Mouse (Mus musculus): ENCODE measurements around the gene Apobec2.
A peak's percentile ranks its signal among the peaks of the same experiment; 100 is the strongest.
"Not testable (repeated sequence)": the region's sequence is repeated elsewhere in the genome, so short reads cannot be mapped to it uniquely, and the experiment has no call there.

Gene Apobec2

DNA sequence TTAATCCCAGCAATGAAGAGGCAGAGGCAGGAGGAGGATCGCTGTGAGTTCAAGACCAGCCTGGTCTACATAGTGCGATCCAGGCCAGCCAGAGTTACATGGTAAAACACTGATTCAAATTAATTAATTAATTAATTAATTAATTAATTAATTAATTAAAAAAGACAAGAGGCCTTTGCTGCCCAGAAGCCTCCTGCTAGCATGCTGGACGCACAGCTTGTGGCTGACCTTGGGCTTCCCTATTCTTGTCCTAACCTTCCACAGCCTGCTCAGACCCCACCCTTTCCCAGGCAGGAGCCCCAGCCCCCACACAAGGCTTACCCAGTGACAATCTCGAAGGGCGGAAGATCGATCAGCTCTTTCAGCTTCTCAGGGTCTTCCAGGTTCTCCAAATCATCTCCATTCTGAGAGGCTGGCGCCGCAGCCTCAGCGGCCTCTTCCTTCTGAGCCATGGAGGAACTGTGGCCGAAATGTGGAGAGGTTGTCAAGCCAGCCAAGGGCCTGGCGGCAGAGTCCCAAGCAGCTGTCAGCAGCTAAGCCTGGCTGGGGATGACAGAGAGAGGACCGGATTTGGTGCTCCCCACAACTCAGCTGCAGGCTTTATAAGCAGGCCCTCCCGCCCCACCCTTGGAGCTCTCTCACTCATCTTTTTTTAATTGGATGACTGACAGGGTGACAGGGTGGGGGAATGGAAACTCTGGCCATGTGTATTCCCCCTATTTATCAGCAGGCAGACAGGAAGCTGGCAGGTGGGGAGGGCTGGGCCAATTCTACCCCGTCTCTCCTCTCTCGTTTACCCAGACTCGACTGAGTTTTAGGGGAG, at the start of gene Apobec2:
Apobec2 (minus strand) TSS at position 773 of the 823 bp plus-strand sequence.
- no peak for DNase-seq

DNA sequence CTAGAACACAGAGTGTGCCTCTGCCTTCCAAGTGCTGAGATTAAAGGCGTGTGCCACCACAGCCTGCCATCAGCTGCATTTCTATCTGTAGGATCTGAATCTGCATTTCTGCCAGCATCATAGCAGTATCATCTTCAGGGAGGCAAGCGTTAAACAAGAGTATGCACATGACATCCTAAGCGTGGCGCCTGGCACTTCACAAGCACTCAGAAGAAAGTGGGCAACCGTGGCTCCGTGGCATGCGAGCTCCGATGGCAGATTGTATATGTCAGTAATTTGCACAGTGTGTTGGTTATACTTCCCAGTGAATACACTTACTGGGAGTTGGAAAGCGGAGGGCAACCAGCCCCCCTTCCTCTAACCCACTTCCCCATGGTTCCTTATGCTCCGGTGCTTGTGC, 47.2 kb upstream of the Apobec2 start:
- DNase-seq, result no peak

DNA sequence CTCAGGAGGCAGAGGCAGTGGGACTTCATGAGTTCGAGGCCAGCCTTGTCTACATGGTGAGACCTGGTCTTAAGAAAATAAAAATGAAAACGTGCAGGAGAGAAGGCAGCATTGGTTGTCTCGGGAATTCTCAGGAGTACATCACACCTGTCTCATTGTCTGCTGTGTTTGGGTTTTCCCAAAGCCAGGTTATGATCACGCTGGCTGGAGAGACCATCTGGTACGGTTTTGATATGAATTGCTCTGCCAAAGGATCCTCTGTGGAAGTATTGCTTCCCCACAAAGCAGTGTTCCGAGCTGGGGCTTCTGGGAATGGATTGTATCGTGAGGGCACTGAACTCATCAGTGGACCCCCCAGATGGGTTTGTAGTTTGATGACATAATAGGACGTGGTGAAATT, 42.7 kb upstream of the Apobec2 start:
- no peak for DNase-seq

DNA sequence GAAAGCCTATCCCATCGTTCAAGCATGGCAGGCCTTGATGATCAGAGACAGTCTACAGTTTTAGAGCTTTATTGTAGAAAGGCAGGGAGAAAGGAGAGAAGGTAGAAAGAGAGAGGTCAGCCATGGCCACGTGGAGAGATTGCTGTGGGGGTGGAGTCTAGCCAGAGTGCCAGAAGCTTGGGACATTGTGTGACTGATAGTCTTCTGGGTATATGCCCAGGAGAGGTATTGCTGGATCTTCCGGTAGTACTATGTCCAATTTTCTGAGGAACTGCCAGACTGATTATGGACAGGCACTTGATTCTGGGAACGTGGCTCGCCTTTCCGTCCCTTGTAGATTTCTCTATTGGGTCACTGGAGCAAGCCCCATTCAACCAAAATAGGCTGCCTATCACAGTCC, 41.6 kb upstream of the Apobec2 start:
- not testable (repeated sequence) for DNase-seq

DNA sequence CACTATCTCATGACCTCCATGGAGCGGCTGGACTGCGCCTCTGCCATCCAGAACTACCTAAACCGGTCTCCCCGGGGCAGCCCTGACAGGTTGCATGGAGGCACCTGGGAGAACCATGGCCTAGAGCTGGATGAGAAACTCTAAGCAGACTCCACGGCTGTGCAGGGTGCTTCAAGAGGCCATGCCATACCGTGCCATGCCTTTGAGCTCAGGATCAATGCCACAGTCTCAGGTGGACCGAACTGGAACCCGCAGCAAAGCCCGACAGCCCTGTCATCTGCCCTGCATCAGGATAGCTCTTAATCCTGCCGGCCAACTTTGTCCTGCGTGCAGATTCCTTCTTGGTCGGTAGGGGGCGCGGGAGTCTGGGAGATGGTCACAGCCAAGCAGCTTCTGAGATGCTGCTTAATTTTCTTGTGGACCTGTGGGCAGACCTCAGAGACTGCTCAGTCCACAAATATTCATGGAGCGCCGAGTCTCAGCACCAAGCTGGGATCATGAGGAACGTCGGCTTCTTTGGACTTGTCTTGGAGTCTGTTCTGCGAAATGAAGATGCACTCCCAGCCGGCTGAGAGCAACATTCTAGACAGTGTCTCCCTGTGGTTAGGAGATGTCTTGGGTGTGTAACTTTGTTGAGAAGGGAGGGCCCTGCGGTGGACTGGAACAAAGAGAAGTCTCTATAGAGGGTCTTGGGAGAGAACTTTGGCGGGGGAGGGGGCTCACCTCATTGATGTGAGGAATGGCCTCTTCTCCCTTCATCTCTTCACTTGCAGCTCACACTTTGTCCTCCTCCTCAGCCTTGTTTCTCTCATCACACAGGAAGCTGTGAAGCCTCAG, 34.9 kb upstream of the Apobec2 start:
- peak; percentile 86 for DNase-seq

DNA sequence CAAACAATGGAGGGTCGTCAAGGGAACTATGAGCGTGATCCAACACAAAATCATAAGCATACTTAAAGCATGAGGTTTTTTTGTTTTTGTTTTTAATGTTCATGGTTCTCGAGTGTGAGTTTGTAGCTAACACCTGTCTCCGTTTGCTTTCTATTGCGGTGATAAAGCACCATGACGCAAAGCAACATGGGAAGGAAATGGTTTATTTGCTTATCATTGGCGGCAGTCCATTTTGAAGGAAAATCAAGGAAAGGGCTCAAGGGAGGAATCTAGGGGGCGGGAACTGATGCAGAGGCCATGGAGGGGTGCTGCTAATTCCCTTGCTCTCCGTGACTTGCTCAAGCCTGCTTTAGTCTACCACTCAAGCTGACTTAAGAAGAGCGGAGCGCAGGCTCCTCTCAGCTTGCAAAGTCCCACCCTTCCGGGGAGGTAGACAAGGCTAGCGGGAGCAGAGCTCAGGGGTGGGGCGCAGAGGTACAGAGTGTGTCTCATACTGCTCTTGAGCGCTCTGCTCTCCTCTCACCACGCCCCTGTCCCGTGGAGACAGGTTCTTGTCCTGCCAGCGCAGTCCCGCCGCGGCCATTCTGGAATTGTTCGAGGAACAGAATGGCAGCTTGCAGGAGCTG, 34.2 kb upstream of the Apobec2 start:
- peak; percentile 18 for DNase-seq

DNA sequence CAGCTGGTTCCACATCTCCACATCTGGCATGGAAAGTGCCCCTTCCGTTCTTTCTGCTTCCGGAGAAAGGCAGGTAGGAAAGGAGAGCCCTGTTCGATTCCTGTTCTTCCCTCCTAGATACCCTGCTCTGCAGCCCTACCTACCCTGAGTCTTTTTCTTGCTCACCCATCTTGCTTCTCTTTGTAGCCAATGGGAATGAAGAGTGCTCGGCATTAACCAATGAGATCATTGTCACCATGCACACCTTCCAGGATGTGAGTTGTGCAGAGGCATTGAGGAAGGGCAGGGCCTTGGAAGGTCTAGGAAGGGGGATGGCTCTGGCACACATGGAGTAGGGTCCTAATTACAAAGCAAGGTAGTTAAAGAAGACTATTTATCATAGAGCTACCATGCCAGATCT, 30.7 kb upstream of the Apobec2 start:
- DNase-seq, result no peak

DNA sequence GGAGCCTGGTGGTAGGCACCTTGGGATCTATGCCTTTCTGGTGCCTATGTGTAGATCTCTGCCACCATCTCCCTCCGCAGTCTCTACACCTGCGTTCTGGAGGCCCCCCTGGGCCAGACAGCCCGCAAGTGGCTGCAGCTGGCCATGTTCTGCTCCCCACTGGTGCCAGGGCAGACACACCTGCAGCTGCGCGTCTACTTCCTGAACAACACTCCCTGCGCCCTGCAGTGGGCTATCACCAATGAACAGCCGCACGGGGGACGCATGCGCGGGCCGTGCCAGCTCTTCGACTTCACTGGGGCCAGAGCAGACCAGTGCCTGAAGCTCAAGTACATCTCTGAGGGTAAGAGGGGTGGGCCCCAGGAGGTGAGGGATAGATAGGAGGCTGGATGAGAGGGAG, 29.4 kb upstream of the Apobec2 start:
- peak; percentile 8 for DNase-seq

DNA sequence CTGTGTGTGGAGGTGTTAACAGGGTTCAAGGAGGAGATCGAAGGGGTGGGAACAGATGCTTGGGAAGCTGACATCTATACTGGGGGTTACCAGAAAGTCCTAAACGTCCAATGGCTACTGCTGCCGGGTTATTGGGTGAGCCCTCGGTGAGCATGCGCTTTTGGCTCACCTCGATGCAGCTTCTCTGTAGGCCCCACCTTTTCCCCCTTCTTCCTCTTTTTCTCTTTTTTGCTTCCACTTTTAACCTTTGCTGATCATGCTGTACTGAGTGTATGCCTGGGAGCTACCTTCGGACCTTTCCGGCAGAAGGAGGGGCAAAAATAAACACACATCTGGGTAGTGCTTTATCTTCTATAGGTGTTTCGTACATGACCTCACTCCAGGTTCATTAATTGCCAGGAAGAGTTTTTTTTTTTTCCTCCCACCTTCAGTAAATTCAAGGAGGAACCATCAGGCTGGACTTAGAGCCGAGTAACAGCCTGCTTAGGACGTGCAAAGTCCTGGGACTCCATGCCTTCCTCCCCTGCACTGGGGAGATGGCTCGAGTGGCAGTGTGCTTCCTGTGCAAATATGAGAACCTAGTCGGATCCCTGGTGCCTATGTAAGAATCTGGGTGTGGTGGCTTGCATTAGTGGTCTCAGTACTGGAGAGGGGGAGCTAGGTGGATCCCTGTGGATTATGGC, 25.4 kb upstream of the Apobec2 start:
- no peak for DNase-seq

DNA sequence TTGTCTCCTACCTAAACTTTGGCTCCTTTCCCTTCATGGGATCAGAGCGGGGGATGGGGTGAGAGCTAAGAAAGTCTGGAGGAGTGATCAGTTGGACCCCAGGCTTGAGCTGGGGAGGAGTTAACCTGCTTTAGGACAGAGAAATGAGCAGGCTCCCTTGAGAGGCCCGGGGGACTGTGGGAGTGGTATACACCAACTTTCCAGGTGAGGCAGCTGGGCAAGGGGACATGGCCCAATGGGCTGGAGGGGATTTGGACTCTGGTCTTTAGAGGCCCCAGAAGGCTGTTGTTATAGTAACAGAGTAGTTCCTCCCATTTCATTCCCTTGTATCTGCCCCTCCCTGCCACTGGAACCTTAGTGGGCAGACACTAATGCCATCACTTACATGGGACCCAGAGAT, 23.2 kb upstream of the Apobec2 start:
- DNase-seq, result no peak

DNA sequence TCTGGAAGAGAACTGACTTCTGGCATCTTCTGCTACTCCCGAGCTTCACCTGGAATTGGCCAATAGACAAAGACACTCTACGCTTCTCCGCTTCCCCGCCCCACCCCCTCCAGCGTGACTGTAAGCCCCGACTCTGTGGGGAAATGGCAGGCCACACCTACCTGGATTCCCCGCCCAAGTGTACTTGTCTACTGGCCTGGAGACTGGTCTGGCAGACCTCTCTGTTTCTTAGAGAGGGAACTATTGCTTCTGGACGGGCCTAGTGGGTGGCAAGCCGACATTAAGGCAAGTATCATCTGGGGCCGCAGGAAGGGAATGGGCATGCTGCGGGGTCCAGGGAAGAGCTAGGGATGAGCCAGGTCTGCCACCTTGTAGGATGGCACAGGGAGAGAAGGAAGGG, 22.0 kb upstream of the Apobec2 start, which contains the start of gene Unc5cl:
Unc5cl (plus strand) TSS at position 214 of the 400 bp plus-strand sequence.
- DNase-seq, result peak; percentile 66

DNA sequence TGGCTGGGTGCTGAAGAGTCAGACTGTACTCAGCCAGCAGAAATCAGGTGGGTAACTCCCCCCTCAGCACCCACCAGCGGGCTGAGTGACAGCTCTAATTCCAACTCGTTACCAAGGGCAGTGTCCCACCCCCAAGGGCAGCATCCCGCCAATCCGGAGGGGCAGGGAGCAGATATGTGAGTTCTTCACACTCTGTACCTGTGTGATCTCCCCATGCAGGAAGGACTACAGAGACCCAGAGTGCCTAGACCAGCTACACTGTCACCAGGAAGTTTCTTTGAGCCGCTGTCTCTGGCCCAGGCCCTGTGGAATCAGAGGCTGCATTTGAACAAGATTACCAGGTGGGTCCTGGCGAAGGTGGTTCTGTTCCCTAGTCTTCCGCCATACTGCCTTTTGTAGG, 21.5 kb upstream of the Apobec2 start:
- DNase-seq, result no peak

DNA sequence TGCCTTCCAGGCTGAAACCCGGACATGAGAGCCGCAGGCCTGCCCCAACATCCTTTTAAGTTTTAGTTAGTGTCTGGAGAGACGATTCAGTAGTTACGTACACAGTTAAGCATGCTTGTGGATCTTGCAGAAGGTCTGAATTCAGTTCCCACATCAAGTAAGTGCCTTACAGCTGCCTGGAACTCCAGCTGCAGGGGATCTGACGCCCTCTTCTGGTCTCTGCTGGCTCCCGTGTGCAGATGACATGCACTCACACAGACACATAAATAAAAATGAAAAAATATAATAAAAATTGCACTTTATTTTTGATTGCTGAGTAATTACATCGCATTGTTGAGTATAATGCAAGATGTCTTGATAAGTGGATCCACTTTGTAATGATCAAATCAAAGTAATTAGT, 20.8 kb upstream of the Apobec2 start:
- DNase-seq, result no peak

DNA sequence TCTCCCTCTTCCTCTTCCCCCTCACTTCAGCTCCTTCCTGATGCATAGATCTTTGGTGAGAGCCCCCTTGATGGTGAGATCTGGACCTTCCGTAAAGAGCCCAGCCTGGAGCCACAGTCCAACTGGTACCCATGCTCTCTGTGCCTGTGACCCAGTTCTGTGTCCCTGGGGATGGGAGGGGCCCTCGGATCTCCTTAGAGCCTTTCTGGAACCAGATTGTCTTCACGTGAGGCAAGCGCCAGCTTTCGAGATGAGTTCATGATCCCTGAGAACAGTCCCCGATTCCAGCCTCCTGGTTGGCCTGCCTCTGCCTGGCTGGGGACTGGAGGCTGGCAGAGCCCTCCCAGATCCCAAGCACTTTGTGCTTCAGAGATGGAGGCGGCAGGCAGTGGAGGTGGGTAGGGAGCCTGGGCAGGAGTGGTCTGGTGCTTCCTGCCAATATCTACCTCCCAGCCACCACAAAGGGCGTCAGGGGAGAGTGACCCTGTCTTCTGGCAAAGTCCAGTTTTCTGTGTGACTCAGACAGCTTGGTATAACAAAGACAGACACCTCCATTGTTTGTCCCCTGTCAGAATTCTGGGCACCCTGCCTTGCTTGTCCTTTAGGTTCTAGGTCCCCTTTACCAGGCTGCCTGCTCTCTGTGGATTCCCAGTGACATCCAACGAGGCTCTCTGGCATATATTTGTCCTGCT, 19.2 kb upstream of the Apobec2 start:
- no peak for DNase-seq

DNA sequence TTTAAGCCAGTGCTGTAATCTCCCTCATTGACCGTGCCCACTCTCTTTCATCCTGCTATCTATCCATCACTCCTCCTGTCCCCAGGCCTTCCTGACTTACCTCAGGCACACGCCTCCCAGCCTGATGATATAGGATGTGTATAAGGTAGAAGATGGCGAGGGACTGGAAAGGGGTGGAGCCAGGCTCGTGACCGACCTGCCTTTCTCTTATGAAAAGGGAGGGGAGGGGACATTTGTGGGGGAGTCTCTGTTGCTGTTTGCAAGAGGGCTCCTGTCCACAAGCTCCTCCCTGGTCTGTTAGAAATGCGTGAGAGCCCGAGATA, 18.6 kb upstream of the Apobec2 start, which contains the start of gene Tspo2:
Tspo2 (minus strand) TSS at position 170 of the 323 bp plus-strand sequence.
- no peak for DNase-seq

DNA sequence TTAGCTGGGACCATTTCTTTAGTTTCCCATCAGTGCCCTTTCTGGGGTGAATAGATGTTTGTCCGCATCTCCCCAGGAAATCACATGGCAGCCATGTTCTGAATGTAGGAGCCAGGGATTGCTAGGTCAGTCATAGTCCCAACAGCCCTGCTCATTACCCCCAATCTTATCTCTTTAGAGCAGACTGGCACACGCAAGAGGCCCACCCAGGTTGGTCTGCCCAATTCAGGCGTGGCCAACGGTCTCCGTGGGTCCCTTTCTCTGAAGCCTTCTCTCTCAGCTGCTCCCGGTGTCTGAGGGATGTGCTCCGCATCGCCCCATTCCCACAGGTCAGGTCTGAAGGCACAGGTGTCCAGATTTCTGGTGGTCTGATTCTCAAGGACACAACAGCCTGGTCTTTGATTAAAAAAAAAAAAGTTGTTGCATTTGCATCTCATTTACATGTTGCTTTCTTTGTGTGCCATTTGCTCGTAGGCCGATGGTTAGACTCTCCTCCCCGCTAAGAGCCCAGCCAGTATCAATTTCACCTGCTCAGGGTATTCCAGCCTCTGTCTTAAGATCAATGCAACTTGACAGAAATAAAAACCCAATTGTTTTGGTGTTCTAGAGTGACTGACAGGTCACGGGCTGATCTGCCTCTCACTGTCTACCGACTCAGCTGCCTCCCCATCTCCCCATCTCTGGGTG, 18.1 kb upstream of the Apobec2 start:
- no peak for DNase-seq

DNA sequence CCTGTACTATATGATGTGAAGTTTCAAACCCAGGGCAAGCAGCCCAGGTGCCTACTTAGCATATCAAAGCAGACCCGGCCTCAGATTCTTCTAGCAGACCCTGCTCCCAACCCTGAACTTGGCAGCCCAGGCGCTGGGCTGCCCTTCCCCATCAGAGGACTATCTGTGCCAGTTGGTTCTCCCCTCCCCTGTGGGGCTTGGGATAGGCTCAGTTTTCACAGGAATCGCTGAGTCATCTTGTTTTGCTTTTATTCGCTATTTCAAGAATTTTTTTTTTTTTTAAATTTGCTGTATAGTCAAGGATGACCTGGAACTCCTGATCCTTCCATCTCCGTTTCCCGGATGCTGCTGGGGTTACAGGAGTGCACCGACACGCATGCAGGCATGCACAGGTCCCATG, 14.9 kb upstream of the Apobec2 start:
- DNase-seq, result no peak

DNA sequence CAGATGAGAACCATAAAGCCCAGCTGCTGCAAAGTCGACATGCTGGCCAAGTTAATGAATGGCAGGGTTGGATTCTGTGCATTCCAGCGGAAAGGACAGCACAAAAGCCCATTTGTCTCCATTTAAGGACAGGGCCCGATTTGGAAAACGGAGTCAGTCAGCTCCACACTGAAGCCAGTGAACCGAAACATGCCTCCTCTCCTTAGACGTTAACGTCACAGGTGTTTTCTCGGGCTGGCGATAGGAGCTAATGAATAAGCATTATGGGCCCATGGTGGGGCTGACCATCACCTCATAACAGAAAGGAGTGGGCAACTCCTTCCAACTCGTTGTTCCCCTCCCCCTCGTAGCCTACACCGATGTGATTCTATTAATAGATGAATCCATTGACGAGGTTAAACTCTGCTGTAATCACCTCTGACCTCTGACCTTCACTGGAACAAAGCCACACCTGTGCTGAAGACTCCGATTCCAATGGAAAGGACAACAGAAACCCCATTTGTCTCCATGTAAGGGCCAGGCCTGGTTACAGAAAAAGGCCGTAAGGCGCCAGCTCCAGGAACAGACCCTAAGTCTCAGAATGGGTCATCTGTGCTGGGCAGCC, 10.9 kb upstream of the Apobec2 start:
- no peak for DNase-seq

DNA sequence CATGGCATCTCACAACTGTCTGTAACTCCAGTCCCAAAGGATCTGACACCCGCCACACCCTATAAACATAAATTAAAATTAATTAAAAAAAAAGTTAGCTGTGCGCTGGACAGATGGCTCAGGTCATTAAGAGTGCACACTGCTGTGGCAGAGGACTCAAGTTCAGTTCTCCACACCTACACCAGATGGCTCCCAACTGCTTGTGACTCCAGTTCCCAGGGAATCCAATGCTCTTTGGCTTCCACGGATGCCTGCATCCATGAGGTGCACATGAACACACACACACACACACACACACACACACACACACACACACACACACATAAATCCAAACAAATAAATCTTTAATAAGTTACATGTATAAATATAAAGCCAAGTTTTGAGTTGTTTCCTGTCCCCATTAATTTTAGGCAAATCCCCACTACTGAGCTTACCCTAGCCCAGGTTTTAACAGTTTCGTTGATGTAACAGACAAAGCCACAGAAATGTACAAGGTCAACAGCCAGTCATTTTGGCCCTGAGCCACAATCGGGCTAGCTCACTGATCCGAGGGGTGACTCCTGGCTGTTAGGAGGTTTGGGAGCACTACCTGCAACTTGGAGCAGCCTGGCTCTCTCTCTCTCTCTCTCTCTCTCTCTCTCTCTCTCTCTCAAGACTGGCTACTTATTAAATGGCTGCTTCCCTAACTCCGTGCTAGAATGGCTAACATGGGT, 10.2 kb upstream of the Apobec2 start:
- DNase-seq, result no peak

DNA sequence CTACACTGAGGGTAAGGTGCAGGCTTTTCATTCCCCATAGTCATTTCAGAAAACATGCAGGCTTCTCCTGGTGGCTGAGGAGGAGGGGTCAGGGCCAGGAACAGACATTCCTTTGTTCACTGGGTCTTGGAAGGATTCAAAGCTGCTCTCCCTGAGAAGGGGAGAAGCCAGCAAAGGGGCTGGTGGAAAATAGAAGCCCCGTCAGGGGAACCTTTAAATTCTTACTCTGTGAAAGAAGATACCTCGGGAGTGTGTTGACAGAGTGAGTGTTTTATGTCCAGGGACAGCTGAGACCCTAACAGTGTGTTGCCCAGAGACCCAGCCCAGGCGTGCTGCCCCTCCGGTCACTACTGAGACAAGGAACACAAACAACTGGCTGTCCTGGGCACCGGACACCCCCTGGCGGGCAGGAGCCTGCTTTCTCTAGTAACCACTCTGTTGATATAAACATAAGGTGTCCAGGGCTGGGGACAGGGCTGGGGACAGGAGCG, 4.7 kb upstream of the Apobec2 start:
- DNase-seq, result peak; percentile 40

Data from lung, postnatal 36 days (tissue).